Mouse (Mus musculus): Measurements from ENCODE around the gene Th. TPM values are rescaled to one million over a fixed set of nuclear protein-coding genes. Genes with fewer than 3 reads are reported as not detected.

Gene Th
- total RNA-seq (2021) (not detected), polyA plus RNA-seq (2012; rRNA removed) (0.27 and 0.35 TPM in 2 replicates)
- long read RNA-seq, result 0 reads

- intact Hi-C loops (cut with DNase I), result no loop called here
- TF ChIP-seq POLR2A (IDR thresholded peaks at IDR 0.05; ENCODE audit: insufficient read depth, low read depth, low read length) (no peak), CTCF (IDR thresholded peaks at IDR 0.05) (no peak), EP300 (IDR thresholded peaks at IDR 0.05; ENCODE audit: insufficient read depth, low read depth, low read length) (no peak)
- no peaks in the 10 kb centered on the region for H3K4me1 ChIP-seq (ENCODE audit: control insufficient read depth, insufficient read depth, low read length)
- WGBS, result 83% methylated on average over 3 of the region's 3 CpGs
- H3K4me3 ChIP-seq, result no peak within 1 kb of the TSS
- H3K79me2 ChIP-seq (replicated peaks; ENCODE audit: control insufficient read depth, insufficient read depth, low read length), result no peaks in the 10 kb centered on the region
- H3K27ac ChIP-seq, result no peak within 1 kb of the TSS
- no peaks in the 10 kb centered on the region for H3K36me3 ChIP-seq (ENCODE audit: control insufficient read depth, insufficient read depth, low read length)
- no peak for DNase-seq
- no peak within 1 kb of the TSS for H3K9ac ChIP-seq (ENCODE audit: low read depth, low read length)
- H3K27me3 ChIP-seq (ENCODE audit: control insufficient read depth, insufficient read depth, low read length), result no peaks in the 10 kb centered on the region
Observed at GRCm38 (mm10) chr7:142931028-142931427, at the start of gene Th. Gene Th (minus strand): TSS chr7:142931128.

- peaks cover 14% of the 10 kb centered on the region for H3K27me3 ChIP-seq (ENCODE audit: control insufficient read depth, insufficient read depth, low read length)
- H3K4me1 ChIP-seq (ENCODE audit: control insufficient read depth, insufficient read depth, low read length), result no peaks in the 10 kb centered on the region
- peak within 1 kb of the TSS; percentile 44 for H3K4me3 ChIP-seq
- 2% methylated on average over 51 of the region's 51 CpGs for WGBS
- H3K79me2 ChIP-seq (replicated peaks; ENCODE audit: control insufficient read depth, insufficient read depth, low read length), result no peaks in the 10 kb centered on the region
- H3K36me3 ChIP-seq (ENCODE audit: control insufficient read depth, insufficient read depth, low read length), result no peaks in the 10 kb centered on the region
- TF ChIP-seq CTCF (IDR thresholded peaks at IDR 0.05), result no peak
- TF ChIP-seq POLR2A (IDR thresholded peaks at IDR 0.05; ENCODE audit: insufficient read depth, low read depth, low read length), result no peak
- no peak for TF ChIP-seq EP300 (IDR thresholded peaks at IDR 0.05; ENCODE audit: insufficient read depth, low read depth, low read length)
- peak; percentile 8 to 26 for DNase-seq
- no peak within 1 kb of the TSS for H3K9ac ChIP-seq (ENCODE audit: low read depth, low read length)
- intact Hi-C loops (cut with DNase I), result no loop called here
- no peak within 1 kb of the TSS for H3K27ac ChIP-seq
Observed at GRCm38 (mm10) chr7:142968809-142969511, 38.0 kb upstream of the Th start, which contains the start of gene Ascl2. Gene Ascl2 (minus strand): TSS chr7:142969264.

- Histone ChIP-seq H3K79me2 (replicated peaks; ENCODE audit: control insufficient read depth, insufficient read depth, low read length) (no peaks in the 10 kb centered on the region), H3K27ac (no peak overlapping the region), H3K27me3 (ENCODE audit: control insufficient read depth, insufficient read depth, low read length) (peaks cover 14% of the 10 kb centered on the region), H3K4me1 (ENCODE audit: control insufficient read depth, insufficient read depth, low read length) (no peaks in the 10 kb centered on the region), H3K4me3 (peak overlapping the region; percentile 44), H3K36me3 (ENCODE audit: control insufficient read depth, insufficient read depth, low read length) (no peaks in the 10 kb centered on the region), H3K9ac (ENCODE audit: low read depth, low read length) (0 out of 2 replicates have a peak overlapping the region, but pooled peaks have one; percentile 15)
- DNase-seq, result peak; percentile 56 to 57
- intact Hi-C loops (cut with DNase I), result no loop called here
- TF ChIP-seq EP300 (IDR thresholded peaks at IDR 0.05; ENCODE audit: insufficient read depth, low read depth, low read length), result no peak
- peak; percentile 23 for TF ChIP-seq CTCF (IDR thresholded peaks at IDR 0.05)
- no peak for TF ChIP-seq POLR2A (IDR thresholded peaks at IDR 0.05; ENCODE audit: insufficient read depth, low read depth, low read length)
- WGBS, result under 1% methylated on average over 90 of the region's 90 CpGs
Observed at GRCm38 (mm10) chr7:142967884-142968808, 37.2 kb upstream of the Th start.

- peaks cover 14% of the 10 kb centered on the region for H3K27me3 ChIP-seq (ENCODE audit: control insufficient read depth, insufficient read depth, low read length)
- no peak overlapping the region for H3K9ac ChIP-seq (ENCODE audit: low read depth, low read length)
- peak; percentile 31 to 38 for DNase-seq
- H3K4me3 ChIP-seq, result peak overlapping the region; percentile 44
- H3K27ac ChIP-seq, result no peak overlapping the region
- TF ChIP-seq POLR2A (IDR thresholded peaks at IDR 0.05; ENCODE audit: insufficient read depth, low read depth, low read length) (no peak), CTCF (IDR thresholded peaks at IDR 0.05) (no peak), EP300 (IDR thresholded peaks at IDR 0.05; ENCODE audit: insufficient read depth, low read depth, low read length) (no peak)
- under 1% methylated on average over 36 of the region's 36 CpGs for whole genome bisulfite sequencing
- intact Hi-C loops (cut with DNase I), result no loop called here
- no peaks in the 10 kb centered on the region for H3K36me3 ChIP-seq (ENCODE audit: control insufficient read depth, insufficient read depth, low read length)
- H3K79me2 ChIP-seq (replicated peaks; ENCODE audit: control insufficient read depth, insufficient read depth, low read length), result no peaks in the 10 kb centered on the region
- H3K4me1 ChIP-seq (ENCODE audit: control insufficient read depth, insufficient read depth, low read length), result no peaks in the 10 kb centered on the region
Observed at GRCm38 (mm10) chr7:142967414-142967883, 36.5 kb upstream of the Th start.

GRCm38 (mm10) chr7:142959752-142960151 is 28.8 kb upstream of the Th start:
- no peaks in the 10 kb centered on the region for H3K27me3 ChIP-seq (ENCODE audit: control insufficient read depth, insufficient read depth, low read length)
- no peak overlapping the region for H3K4me3 ChIP-seq
- intact Hi-C loops (cut with DNase I), result no loop called here
- H3K36me3 ChIP-seq (ENCODE audit: control insufficient read depth, insufficient read depth, low read length), result no peaks in the 10 kb centered on the region
- no peaks in the 10 kb centered on the region for H3K4me1 ChIP-seq (ENCODE audit: control insufficient read depth, insufficient read depth, low read length)
- TF ChIP-seq EP300 (IDR thresholded peaks at IDR 0.05; ENCODE audit: insufficient read depth, low read depth, low read length), result no peak
- no peak for TF ChIP-seq CTCF (IDR thresholded peaks at IDR 0.05)
- TF ChIP-seq POLR2A (IDR thresholded peaks at IDR 0.05; ENCODE audit: insufficient read depth, low read depth, low read length), result no peak
- no peak overlapping the region for H3K9ac ChIP-seq (ENCODE audit: low read depth, low read length)
- WGBS, result 78% methylated on average over 4 of the region's 4 CpGs
- no peak overlapping the region for H3K27ac ChIP-seq
- DNase-seq, result no peak
- no peaks in the 10 kb centered on the region for H3K79me2 ChIP-seq (replicated peaks; ENCODE audit: control insufficient read depth, insufficient read depth, low read length)
